Mouse (Mus musculus): ENCODE measurements at regions not wholly inside any gene's neighbourhood (a gene's known extent, or its start where the extent isn't known, plus 50 kb on each side); places are given as distances from the start of the nearest gene placed in this dataset.

GRCm38 (mm10) chr7:35948794-35949193 is 146.0 kb upstream of the Zfp507 start:
- DNase-seq = peak; percentile 45

GRCm38 (mm10) chr7:35948389-35948788 is 145.6 kb upstream of the Zfp507 start:
- DNase-seq = peak; percentile 62

DNA sequence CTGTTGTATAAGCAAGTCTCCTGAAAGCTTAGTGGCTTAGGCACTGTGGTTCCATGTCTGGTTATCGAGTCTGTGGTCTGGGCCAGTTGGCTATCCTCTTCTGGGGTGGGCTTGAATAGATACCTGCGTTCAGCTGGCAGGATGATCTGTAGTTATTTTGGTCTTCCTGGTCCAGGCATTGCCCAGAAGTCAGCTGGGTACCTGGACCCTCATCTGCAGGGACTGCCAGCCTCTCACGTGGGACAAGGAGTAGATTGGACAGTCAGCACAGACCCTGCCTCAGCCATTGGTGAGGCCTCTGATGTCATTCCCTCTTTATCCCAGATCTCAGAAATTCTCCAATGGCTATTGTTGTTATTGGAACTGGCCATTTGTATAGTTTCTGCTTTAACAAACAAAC is 138.3 kb upstream of the Zfp507 start:
- DNase-seq = no peak

DNA sequence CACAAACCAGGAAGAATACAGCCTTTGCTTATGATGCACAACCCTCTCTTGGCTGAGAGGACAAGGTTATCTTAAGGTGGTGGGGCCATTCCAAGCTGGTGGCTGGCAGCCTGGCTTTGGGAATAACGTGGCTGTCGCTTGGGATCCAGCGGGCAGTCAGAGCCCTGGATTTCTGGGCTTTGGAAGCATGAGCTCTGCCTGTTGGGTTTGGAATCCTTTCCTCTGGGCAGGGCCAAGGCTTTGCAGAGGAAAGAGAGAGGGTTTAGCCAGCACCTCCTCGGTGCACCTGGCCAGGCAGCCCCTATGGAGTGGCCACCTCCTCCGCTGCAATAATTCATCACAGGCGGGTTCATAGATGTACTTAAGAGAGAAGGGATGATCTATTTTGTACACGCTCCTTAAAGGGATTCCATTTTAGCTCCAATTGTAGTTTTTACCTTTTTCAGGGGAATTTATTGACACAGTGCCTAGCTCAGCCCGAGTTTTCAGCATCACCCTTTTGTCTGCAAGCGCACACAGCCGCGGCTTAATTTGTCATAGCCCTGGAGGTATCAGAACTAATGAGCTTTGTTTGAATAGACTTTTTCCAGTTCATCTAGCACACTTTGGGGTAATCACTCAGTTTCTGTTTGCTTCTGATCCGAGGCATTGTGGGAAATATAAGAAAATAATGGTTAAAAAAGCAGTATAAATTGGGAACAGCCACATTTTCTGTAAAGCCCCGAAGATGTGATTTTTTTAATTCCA is 135.5 kb upstream of the Zfp507 start:
- no peak for DNase-seq

DNA sequence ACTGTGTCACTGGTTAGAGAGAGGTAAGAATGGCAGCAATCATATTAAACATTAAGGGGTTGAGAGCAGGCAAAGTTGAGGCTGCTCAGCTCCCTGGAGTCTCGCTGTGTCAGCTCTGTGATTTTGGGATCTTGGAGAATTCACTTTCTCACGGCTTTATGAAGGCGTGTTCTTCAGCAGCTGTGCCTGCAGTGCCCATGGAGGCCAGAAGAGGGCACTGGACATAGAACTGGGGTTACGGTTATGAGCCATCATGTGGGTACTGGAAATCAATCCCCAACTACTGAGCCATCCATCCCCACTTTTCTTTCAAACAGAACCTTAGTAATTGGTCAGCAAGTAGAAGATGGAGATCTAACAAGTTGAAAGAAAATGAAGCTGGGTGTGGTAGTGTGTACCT is 123.9 kb upstream of the Zfp507 start:
- DNase-seq = no peak

DNA sequence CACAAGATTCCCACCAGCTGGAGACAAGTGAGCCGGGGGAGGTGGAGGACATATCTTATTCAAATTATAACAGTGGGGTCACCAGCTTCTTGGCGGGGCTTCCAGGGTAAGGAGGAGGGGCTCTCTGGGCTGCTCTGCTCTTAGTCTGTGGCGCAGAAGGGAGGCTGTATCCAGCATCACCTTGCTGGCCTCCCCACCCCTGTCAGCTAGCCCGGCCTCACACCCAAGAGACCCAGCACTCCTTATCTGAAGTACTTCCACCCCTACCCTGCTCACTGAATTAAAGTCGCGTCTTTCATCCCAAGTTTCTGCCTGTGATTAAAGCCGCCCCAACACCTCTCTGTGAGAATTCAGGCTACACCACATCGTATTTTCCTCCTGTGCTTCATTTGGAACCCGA is 119.8 kb upstream of the Zfp507 start:
- no peak for DNase-seq

GRCm38 (mm10) chr7:35920884-35921283 is 118.1 kb upstream of the Zfp507 start:
- no peak for DNase-seq

GRCm38 (mm10) chr7:35920194-35920609 is 117.4 kb upstream of the Zfp507 start:
- DNase-seq = no peak

DNA sequence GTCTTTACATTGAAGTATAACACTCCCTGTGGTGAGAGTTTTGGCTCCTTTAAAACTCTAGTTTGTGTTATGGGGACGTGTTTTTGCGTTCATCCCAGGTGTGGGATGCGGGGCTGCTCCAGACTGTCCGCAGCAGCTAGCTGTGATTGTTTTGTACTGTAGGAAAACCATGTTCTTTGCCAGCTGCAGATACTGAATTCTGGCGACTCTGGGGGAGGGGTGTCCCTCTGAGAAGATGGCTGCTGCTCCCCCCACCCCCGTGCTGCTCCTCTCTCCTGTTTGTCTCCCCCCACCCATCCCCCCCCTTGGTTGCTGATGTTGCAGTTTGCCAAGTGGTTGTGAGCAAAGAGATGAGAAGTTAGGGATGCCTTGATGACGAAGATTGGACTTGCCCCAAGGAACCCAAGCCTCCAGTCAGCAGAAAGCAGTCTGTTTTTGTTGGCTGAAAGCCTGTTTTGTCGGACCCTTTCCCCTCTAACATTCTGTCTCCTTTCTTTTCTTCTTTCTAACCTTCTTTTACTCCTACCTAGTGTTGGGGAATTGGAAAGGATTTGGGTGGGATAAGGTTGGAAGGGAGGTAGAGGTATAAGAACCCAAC is 107.4 kb upstream of the Zfp507 start:
- no peak for DNase-seq

GRCm38 (mm10) chr7:35901942-35902381 is 99.2 kb upstream of the Zfp507 start:
- DNase-seq = peak; percentile 84

DNA sequence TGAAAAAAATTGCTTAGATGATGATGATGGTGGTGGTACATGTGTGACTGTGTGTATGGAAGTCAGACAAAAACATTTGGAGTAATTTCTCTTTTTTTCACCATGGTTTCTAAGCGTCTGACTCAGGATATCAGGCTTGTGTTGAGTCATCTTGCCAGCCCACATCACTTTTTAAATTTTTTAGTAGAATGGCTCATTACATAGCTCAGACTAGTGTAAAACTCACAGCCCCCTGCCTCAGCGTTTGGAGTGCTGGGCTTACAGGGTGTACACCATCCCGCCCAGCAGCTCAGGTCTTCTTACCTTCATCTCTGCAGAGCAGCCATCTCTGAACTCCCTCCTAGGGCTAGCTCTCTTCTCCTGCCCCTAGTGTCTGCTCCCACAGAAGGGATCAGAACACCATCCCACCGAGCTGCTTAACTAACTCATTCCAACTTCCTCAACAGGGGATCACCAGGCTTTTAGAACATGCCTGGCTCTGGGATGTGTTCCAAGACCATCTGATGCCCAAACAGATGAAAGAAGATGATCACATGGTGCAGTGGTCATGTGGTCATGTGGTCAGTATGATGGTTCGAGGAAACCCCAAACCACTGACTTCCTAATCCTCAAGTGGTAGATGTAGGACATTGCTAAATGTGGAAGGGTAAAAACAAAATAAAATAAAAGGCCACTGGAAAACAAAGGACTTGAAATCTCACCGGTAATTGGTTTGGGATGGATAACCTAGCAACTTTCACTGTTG is 96.1 kb upstream of the Zfp507 start:
- DNase-seq = no peak

DNA sequence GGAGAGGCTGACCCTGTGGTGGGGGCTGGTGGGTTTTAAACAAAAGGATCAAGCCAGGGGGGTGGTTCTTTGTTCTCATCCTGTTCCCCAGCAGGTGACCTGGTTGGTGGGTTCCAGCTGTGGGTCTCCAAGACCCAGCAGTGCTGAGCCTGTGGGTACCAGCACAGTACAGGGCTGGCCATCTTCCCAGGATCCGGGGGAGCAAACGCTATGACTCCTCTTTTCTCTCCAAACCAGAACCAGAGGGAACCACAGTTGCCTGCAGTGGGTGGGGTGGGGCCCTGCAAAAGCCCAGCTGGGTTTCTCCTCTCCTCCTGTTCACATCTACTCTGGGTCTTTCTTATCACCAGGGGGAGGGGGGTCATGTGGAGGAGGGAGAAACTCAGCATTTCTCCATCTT is 90.5 kb upstream of the Zfp507 start:
- no peak for DNase-seq

GRCm38 (mm10) chr7:35886051-35886450 is 83.2 kb upstream of the Zfp507 start:
- DNase-seq = no peak

DNA sequence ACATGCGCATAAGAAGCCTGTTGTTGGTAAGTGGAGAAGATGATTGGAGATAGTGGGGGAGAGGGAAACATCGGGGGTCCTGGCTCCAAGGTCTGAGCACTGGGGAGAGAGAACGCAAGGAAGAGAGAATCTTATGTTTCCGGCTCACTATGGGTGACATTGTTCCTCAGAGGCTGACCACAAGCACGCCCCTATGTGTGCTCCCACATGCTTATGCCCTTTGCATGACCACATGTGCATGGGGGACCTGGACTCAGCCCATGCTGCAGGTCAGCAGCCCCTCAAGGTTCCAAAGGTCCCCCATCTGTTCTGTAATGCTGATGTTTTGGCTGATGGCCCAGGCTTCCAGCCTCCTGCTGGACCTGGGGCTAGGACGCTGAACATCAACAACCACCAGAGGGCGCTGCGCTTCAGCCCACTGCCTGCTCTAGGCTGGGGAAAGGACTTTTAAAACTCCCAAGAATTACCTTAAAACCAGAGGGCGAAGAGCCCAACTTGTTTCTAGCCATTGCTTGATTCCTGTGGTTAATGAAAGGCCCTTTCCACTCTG is 77.0 kb upstream of the Zfp507 start:
- DNase-seq = peak; percentile 86

DNA sequence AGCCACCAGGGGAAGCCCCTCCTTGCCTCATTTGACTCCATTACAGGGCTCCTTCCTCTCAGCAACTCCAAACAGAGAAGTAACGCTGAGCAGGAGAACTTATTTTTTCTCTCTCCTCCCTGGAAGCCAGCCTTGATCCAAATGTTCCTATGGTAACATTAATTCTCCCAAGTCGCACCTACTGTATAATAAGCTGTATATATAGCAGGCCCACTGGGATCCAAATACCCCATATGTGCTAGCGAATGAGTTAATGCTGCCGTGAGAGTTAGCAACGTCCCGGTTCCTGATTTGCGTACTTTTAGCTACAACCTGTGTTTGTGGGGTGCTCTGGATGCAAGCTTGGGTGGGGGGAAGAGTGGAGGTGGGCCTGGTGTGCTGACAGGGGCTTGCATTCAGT is 75.4 kb upstream of the Zfp507 start:
- no peak for DNase-seq

GRCm38 (mm10) chr7:35861049-35861448 is 58.2 kb upstream of the Zfp507 start:
- no peak for DNase-seq

DNA sequence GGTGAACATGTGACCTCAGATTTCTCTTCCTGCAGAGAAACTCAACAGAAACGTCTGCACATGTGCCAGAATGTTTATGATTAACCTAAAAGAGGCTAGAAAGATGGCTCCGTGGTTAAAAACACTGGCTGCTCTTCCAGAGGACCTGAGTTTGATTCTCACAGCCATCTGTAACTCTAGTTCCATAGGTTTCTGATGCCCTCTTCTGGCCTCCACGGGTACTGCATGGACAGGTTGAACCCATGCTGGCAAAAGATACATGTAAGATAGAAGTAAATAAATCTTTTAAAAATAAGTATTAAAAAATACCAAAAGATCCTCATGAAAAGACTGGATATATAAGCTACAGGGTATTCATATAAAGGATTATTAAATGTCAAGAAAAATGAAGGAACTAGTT is 56.8 kb upstream of the Zfp507 start:
- peak; percentile 22 for DNase-seq

GRCm38 (mm10) chr7:35857693-35858092 is 54.9 kb upstream of the Zfp507 start:
- DNase-seq = no peak

Data from embryo, embryonic 11 days (tissue).